Mouse (Mus musculus): ENCODE data around the gene Bcl11b.
A peak's percentile ranks its signal among the peaks of the same experiment; 100 is the strongest.

- TF ChIP-seq POLR2A (IDR thresholded peaks at IDR 0.05; ENCODE audit: control insufficient read depth, low read depth, low read length) (no peak), CTCF (IDR thresholded peaks at IDR 0.05; ENCODE audit: control insufficient read depth, insufficient read depth, insufficient replicate concordance, low read depth, low read length) (peak; percentile 56; the same call in 1 of the 2 replicates)
These were observed 38.3 kb upstream of the Bcl11b start for GRCm38 (mm10) chr12:108041571-108042238.

Data from testis, adult 2 months (tissue).